Mouse (Mus musculus): Measurements from ENCODE around the gene Isg20.

Isg20 gene

DNA sequence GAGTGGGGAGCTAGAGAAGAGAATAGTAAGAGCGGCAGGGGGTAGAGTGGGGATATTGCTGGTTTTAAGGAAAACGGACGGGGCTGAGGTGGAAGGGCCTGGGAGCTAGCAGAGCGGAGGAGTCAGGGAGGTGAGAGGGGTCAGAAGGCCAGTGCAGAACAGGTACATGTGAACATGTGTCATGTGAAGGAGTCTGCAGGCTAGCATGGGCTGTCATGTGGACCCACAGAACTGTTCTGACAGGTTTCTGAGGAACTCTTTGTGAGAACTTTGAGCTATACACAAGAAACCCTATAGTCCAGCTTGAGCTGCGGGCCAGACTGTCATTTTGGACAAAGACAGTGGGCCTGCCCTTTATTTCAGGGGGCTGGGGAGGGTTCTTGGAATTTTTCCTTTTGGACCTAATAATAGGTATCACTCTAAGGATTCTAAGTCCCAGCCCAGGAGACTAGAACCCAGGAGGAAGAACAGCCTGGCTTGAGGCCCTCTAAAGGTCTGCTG lies at the start of gene Isg20:
Gene Isg20, plus strand, starts transcription at position 451 of the 501 bp plus-strand sequence.
- DNase-seq (ENCODE audit: low spot score in 2 of 2): no peak

GRCm38 (mm10) chr7:78863796-78864445 lies 49.3 kb upstream of the Isg20 start:
- no peak for DNase-seq (ENCODE audit: low spot score in 2 of 2)

DNA sequence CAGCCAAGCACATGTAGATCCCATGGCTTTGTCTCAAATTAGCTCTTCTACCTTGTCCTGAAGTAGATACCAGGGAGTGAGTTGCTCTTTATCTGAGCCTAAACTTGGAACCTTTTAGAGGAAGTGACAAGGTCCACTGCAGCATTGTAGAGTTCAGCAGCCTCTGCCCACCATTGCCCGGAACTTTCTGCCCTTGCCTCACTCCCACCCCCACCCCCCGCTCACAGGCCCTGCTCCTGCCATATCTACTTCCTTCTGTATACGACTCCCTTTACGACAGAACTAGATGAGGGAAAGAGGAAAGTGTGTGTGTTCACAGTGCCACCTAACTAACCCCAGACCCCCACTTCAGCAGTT lies 48.8 kb upstream of the Isg20 start:
- DNase-seq (ENCODE audit: low spot score in 2 of 2): no peak

DNA sequence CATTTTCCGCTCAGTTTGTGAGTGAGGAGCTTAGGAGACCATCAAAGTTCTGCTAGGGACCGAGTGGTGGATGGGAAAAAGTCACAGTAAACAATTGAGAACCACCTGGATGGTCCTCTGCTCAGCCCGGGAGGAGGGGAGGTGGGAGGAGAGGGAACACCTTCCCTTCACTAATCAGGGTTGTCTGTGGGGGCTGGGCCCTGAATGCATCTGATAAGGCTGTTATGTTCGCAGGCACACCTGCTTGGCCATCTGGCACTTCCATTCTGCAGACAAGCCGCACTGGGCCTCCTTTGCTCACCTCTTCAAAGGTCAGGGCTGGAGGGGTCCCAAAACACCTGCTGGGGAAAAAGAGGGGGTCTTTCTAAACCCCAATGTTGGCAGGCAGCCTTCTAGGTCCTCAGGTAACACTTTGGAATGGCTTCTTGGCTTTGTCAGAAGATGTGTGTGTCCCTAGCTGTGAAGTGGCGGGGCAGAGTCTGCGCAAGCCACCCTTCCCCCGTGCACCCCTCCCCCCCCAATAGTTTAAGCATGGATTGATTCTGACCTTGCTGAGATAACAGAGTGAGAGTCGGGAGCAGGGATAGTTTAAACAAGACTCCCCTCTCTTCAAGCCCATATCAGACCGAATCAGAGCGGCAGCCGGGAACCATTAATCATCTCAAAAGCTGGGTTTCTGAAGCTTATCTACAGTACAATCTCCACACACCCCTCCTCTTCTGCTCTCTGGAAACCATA lies 47.8 kb upstream of the Isg20 start:
- DNase-seq (ENCODE audit: low spot score in 2 of 2): no peak

GRCm38 (mm10) chr7:78868731-78869130 lies 44.5 kb upstream of the Isg20 start:
- DNase-seq (ENCODE audit: low spot score in 2 of 2): no peak

GRCm38 (mm10) chr7:78872366-78872765 lies 40.9 kb upstream of the Isg20 start:
- DNase-seq (ENCODE audit: low spot score in 2 of 2): no peak

DNA sequence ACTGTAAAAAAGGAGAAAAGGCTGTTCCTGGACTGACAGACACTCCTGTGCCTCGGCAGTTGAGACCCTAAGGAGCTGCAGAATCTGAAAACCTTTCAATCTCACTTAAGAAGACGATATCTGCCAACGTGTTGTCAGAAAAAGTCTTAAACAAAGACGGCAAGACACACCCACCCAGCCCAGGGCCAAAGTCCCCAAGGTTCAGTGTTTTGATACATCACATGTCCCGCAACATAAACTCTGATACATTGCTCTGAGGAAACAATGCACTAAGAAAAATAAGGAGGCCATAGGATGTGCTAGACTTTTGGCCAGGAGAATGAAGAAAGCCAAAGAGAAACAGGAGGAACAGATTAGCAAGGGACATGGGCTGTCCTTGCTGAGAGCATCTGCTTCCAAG lies 40.4 kb upstream of the Isg20 start:
- no peak for DNase-seq (ENCODE audit: low spot score in 2 of 2)

- DNase-seq (ENCODE audit: low spot score in 2 of 2): no peak
Measured at GRCm38 (mm10) chr7:78881607-78882468, 31.4 kb upstream of the Isg20 start.

DNA sequence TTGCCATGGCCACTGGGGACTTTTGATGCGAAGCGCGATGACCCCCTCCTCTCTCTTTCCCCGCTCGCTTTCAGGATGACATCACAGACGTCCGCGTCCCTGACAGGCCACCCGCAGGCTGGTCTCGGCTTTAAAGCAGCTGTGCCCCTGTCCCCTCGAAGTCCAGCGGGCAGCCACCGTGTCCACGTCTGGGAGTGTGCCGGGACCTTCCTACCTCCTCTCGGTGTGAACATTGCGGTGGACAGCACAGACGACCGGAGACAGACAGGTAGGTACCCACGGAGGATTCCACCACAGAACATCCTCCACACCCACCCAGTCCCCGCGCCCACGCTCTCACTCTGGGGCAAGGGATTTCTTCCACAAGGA lies 30.8 kb upstream of the Isg20 start:
- no peak for DNase-seq (ENCODE audit: low spot score in 2 of 2)

DNA sequence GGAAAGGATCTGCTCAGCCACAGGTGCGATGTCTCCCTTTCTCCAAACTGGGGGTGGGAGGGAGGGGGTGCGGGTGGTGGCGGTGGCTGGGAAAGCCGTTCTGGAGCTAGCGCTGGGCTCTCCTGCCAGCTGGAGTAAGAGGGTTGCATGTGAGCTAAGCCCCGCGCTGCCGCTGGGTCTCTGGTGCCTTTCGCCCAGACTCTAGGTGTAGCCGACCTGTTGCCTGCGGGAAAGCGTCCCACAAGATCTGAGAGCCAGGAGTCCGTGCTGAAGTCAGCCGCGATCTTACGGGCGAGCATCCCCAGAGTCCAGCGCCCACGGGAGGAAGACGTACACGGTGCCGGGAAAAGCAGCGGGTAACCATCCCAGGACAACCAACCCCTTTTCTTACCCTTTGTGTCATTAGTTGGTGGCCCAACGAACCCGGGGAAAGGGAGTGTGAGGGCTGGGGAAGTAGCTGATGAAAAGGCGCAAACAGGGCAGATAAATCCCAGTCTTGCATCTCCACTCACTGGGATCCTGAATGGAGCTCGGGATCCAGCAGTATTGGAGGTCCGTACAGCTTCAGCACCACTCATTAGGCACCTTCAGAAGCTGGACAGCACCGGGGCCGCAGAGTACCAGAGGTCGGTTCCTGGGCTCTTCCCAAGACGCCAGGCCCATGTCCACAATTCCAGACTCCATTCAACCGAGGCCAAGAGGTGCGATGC lies 30.1 kb upstream of the Isg20 start:
- no peak for DNase-seq (ENCODE audit: low spot score in 2 of 2)

GRCm38 (mm10) chr7:78883726-78884060 lies 29.5 kb upstream of the Isg20 start:
- DNase-seq (ENCODE audit: low spot score in 2 of 2): no peak

DNA sequence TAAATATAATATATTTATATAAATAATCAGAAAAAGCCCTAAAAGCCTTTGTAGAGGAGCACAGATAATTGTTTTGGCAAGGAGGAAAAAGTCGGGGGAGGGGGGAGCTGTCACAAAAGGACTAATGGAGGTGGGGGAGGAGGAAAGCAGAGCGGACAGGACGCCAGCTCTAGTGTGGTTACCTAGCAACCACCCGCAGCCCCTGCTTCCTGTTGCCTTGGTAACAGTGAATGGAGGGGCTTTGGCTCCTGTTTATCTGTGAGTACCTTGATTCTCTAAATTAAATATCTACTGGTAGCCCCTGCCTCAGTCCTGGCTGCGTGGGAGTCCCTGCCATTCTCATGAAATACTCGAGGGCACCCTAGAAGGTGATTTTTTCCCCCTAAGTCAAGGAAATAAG lies 29.1 kb upstream of the Isg20 start:
- DNase-seq (ENCODE audit: low spot score in 2 of 2): no peak

- DNase-seq (ENCODE audit: low spot score in 2 of 2): no peak
Measured at GRCm38 (mm10) chr7:78885404-78885803, 27.8 kb upstream of the Isg20 start.

DNA sequence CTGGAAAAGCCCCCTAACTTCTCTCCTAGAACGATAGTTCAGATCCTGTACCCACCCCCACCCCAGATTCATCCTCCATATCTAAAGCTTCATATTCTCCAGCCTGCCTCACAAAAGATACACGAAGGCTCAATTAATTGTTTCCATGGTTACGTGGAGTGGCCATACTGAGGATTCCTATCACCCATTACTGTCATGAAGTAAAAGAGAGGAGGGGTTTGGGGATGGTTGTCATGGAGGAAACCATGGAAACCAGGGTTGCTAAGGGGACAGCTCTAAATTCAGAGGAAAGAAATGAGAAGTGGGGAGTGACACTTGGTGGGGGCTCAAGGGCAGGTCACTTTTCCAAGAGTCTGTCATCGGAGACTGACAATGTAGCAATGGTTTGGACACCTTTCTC lies 26.7 kb upstream of the Isg20 start:
- DNase-seq (ENCODE audit: low spot score in 2 of 2): no peak

GRCm38 (mm10) chr7:78887431-78887842 lies 25.8 kb upstream of the Isg20 start:
- no peak for DNase-seq (ENCODE audit: low spot score in 2 of 2)

- DNase-seq (ENCODE audit: low spot score in 2 of 2): peak in 1 of 2 experiments; percentile 73
Measured at GRCm38 (mm10) chr7:78890641-78891040, 22.6 kb upstream of the Isg20 start.

DNA sequence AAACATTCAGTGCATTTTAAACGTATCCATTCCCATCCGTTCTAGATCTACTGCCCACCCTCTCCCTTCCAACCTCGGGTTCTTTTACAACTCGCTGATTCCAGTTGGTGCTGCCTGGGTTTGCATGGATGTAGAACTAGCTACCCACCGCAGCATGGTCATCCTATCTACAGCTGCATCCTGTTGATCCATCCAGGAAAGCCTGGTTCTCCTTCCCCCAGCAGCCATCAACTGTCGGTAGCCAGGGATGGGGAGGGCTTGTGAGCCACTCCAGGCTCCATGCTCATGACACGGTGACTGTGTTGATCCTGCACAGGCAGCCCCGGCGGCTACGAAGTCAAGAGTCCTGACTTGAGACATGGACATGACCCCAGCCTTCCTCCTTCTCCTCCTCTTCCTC lies 19.3 kb upstream of the Isg20 start:
- DNase-seq (ENCODE audit: low spot score in 2 of 2): no peak

- DNase-seq (ENCODE audit: low spot score in 2 of 2): no peak
Measured at GRCm38 (mm10) chr7:78895021-78895652, 18.1 kb upstream of the Isg20 start.

DNA sequence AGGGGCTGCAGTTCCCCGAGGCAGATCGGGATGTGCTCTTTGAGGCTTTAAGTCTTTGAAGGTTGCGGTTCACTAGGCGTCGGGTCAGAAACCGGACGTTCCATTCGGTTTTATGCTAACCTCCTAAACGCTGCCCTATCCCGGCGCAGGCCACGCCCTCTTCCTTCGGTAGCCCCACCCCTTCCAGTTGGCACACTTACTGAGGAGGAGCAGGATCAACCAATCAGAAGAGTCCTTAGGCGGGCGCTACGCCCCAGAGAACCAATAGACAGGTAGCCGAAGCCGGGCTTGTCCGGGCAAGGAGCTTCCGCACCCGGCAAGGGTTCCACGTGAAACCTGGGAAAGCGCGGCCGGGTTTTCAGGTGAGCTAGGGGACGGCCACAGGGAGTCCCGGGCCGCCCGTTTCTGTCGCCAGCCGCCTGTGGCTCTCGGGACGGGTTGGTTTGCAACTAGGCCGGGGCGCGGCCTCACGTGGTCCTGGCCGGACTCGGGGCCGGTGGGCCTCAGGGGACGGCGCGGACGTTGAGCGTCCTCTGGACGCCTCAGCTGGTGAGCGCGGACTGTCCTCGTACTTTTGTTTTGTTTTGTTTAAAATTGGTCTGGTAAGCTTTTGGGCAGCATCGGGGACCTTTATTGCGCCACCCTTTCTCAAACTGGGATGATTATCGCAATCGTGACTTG lies 17.4 kb upstream of the Isg20 start, which contains the start of gene Aen:
Gene Aen, plus strand, starts transcription at position 202 of the 681 bp plus-strand sequence.
- peak; percentile 98 to 99 for DNase-seq (ENCODE audit: low spot score in 2 of 2)

GRCm38 (mm10) chr7:78897567-78897966 lies 15.7 kb upstream of the Isg20 start:
- DNase-seq (ENCODE audit: low spot score in 2 of 2): no peak
